Mouse (Mus musculus): ENCODE results near the gene Emc4. TPM values are rescaled to one million over a fixed set of nuclear protein-coding genes. Genes with fewer than 3 reads are reported as not detected.

Gene Emc4
- 97.1 and 106 TPM in 2 replicates for total RNA-seq (2015)
- 73.0 and 77.6 TPM in 2 replicates for total RNA-seq (2017)

DNA sequence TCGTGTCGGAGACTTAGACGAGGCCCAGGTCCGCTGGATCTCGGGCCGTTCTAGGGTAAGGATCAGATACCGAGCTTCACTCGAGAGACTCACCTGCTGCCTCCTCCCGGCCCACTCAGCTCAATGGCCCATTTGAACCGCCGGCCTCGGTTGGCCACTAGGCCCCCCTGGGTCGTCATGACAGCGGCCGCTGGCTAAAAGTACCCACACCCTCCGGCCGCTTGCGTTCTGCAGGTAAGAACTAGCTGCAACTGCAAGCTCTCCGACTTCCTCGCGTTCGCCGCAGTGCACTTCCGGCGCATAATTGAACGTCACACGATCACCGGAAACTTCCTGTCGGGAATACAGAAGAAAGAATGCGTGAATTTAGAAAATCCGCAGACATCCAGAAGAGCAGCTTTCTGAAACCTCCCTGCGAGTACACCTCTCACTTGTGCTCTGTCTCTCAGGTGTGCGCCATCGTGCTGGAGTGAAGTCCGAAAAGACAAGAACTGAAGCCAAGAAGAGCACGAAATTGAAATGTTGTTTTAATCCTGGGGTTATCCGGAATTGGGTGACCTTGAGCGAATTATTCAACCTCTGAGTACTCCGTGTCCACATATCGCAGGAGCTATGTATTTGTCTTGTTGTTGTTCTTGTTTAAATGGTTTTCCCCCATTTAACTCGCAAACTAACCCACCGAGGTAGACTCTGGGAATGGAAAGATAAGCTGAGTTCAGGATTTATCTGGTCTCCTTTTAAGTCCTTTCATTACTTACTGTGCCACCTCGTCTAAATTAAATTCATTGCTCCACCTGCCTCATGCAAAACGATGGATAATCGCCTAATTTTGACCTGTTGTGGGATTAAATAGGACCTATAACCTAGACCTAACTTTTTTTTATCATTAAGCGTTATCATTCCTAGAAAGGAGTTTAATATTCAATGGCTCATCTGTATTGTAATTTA lies at the start of gene Emc4:
Emc4 (minus strand) TSS at position 302 of the 948 bp plus-strand sequence.
- peak; percentile 90 for ATAC-seq (replicated peaks; ENCODE audit: poor library complexity)

DNA sequence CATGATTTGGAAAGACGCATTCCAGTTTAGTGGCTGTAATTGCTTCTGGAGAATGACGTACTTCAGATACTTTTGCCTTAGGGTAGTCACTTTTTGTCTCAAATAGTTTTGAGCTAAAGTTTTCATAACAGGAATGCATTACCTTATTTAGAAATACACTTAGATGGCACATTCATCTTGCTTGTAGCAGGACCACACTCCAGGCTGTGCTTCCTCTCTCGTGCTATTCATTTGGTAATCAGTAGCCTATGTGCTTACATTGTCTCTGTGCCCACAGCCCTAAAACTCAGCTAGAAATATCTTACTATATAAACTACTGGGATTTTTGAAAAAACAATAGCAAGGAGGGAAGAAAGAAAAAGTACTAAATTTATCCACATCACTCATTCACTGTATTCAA lies 39.2 kb upstream of the Emc4 start:
- ATAC-seq (replicated peaks; ENCODE audit: poor library complexity) = no peak

DNA sequence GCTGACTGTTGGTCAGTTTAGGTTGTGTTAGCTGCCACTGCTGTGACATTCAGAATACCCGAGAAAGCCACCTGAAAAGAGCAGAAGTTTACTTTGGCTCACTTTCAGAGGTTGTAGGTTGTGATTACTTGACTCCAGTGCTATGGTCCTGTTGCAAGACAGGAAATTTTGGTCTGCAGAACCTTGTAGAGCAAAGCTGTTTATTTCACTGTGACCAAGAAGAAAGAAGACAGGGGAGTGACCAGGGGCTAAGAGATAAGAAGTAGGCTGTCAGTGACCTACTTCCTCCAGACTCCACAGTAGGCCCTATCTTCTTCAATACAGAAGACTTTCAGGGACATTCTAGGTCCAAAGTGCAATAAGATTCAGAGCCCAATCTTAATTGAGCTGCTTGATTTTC lies 28.8 kb upstream of the Emc4 start:
- ATAC-seq (replicated peaks; ENCODE audit: poor library complexity) = peak; percentile 63

DNA sequence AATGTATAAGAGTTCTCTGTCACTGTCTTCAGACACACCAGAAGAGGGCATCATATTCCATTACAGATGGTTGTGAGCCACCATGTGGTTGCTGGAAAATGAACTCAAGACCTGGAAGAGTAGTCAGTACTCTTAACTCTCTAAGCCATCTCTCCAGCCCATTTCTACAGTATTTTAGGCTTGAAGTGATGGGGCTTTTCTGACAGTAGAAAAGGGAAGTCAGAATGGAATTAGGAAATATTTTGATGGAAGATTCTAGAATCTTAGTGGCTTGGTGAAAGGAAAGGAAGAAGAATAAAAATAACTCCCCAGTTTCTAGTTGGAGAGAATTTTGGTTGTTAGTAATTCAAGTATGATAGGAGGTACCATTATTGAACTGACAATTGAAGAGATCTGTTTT lies 26.1 kb upstream of the Emc4 start:
- peak; percentile 35 for ATAC-seq (replicated peaks; ENCODE audit: poor library complexity)

DNA sequence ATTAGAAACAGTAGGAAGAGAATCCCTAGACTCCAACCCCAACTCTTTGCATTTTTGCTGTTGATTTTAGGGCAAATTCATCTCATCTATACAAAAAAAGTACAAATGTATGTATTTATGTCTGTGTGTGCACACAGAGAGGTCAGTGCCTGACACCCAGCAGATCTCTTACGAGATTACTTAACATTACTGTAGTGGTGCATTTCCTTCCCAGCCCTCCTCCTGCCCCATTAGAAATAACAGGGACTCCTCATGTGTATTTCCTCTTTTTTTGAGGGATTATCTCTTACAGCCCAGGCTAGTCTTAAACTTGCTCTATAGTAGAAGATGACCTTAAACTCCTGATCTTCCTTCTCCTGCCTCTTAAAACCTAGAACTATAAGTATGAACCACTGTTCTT lies 24.9 kb upstream of the Emc4 start:
- ATAC-seq (replicated peaks; ENCODE audit: poor library complexity) = peak; percentile 66

DNA sequence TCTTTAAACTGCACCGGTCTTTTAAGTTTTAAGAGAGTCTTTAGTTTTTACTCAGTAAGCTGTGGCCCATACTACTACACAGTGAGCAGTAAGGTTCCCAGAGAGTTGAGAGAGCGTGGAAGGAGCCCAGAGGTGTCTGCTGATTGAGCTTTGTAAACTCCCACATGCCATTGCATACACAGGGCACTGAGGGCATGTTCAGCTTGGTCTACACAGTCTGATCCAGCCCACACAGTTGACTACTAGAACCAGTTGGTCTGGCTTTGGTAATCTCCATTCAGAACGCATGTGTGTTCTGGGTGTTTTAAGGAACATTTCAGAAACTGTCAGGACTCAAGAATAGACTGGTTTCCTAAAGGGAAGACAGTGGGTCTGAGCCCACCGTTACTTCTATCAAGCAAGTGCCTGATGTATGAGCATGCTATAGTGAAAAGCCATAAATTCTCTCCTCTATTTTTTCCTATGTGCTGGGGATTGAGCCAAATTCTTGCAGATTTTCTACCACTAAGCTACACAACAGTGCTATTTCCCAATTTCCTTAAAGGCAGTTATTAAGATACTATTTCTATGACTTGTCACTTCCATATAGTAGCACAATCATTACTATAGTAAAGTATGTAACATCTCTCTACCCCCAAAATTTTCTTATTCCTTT lies 23.6 kb upstream of the Emc4 start:
- peak; percentile 26 for ATAC-seq (replicated peaks; ENCODE audit: poor library complexity)

DNA sequence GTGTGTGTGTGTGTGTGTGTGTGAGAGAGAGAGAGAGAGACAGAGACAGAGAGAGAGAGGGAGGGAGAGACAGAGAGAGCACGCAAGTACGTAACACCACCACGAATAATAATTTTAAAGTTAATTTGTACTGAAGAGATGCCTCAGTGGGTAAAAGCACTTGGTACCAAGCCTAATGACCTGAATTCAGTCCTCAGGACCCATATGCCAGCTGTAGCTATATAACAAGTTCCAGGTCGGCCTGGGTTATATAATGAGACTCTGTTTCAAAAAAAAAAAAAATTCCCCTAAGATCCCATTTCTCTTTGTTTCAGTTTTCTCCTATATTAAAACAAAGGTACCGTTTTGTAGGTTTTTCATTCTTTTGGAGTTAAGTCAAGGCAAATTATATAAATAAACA lies 23.0 kb upstream of the Emc4 start:
- ATAC-seq (replicated peaks; ENCODE audit: poor library complexity) = no peak

DNA sequence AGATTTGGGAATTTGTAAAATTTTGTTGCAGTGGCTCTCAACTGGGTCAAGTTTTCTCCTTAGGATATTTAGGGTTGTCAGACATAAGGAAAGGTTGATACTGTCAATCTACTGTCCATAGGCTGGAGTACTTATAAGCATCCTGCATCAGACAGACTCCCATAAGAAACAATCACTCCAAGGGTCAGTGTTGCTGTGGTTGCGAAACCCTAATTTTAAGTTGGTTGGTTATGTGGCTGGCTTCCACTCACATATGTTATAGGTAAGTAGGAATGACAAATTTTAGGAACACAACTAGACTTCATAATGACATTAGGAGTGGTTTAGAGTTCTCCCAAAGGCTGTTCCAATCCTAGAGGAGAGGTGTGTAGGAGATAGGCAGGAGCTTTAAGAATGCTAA lies 13.4 kb upstream of the Emc4 start:
- ATAC-seq (replicated peaks; ENCODE audit: poor library complexity) = no peak

DNA sequence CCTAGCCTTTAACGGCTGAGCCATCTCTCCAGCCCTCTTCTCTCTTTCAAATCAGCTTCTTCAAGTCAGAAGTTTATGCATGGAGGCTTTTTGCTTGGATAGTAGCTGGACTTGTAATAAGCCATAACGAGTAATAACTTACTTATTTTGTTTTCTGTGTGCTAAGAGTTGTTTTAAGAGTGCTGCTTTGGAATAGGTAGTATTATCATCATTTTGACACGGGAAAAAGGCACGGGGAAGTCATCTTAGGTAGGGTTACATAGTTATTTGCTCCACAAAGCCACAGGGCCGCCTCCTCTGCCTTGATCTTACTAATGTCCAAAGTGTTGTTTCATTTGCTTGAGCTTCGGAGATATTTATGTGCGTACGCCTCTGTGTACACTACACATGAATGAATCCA lies 12.3 kb upstream of the Emc4 start:
- ATAC-seq (replicated peaks; ENCODE audit: poor library complexity) = no peak

DNA sequence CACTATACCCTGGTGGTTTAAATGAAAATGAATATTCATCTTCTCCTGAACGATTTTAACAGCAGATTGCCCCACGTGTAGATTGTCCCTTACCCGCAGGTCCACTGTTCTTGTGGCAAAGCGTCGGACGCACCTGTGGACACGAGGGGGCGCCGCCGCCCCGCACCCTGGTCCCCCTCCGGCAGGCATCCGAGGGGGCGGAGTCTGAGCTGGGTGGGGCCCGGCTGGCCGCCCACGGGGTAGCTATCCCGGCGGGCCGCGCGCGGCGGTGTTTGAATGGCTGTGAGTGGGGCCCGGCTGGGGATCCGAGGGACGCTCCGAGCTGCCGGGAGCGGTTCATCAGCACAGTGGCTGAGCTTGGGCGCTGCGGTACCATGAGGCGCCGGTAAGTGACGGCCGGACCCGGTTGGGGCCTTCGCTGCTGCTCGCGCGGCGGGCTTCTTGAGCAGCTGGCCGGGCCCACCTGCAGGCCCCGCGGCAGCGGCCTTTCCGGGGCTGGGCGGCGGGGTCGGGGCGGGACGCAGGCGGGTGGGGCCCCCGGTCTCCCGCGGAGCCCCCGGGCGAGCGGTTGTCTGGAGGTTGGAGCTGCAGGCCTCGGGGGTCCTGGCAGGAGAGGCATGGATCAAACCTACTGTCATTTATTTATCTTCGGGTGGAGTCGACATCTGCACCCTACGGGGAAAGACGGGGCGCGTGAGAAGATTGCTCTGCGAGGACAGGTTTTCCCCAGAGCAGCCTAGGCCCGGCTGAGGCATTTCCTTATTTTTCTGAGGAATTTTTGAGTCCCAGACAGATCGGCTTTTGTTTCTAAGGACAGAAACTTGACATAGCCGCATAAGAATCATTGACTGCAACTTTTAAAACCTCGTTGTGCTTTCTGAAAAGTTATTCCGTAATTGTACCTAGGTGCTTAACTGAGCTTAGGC lies 11.4 kb upstream of the Emc4 start, which contains the start of gene Katnbl1:
Katnbl1 (plus strand) TSS at position 239 of the 926 bp plus-strand sequence.
- ATAC-seq (replicated peaks; ENCODE audit: poor library complexity) = peak; percentile 95

DNA sequence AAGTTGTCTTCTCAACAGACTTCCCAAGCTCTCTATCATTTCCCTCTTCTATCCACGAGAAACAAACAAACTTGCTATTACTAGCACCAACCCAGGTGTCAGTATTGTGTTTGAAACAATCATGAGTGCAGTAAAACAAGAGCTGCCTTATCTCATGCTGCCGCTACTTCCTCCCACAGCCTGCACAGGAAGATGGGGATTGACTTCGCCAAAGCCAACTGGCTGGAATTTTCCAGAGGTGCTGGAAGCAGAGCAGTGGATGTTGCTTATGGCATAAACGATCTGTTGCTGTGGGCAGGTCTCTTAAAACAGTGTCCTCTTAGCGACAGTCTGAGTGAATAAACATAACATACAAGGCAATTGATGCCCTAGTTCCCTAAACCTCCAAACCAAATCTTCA lies 6.8 kb upstream of the Emc4 start:
- ATAC-seq (replicated peaks; ENCODE audit: poor library complexity) = 0 out of 2 replicates have a peak, but pooled peaks have one; percentile 12

DNA sequence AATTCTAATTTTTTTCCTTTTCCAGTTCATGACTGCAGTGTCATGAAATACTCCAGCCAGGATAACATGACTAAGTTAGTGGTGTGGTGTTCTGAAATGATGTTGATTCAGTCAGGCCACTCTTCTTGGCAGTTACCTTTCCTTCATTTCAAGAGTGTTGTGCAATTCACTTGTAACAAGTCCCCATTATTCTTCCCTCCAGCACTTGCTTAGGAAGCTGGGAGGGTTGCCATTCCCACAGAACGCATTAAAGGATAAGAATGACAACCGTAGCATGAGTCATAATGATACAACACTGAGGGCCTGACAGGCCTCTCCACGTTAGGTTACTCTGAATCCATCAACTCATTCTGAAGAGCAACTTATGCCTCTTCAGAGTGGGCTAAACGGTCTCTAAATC lies 5.3 kb upstream of the Emc4 start:
- ATAC-seq (replicated peaks; ENCODE audit: poor library complexity) = no peak

DNA sequence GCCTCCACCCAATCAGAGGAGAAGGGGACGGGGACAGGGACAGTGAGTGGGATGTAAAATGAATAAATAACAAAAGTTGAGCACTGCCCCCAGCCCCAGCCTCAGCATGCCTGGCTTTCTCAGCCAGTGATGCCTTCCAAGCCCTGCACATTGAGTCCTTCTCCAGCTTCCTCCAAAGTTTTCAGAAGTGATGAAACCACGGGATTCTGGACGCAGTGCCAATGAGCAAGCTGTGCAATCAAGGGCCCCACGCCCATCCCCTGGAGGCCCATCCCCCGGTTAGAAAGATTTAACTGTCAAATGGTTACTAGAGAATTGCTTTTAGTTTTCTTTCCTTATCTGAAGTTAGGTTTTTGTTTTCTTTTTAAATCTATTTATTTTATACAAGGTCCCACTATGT lies 2.1 kb upstream of the Emc4 start:
- ATAC-seq (replicated peaks; ENCODE audit: poor library complexity) = no peak

DNA sequence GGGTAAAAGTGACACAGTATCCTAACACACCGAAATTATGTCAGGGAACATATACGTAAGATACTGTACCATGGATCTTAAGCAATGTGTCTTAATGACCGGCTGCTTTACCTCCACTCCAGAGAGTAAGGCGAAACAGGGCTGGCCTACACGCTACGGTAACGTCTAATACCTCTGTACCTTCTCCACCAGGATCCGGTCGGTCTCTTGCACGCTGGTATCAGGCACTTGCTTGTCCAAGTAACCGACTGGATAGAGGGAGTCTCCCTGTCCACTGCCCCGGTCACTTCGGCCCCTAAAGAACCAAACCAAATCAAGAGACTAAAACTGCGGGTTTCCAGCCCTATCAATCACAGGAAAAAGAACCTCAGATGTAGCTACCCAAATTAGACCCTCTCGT lies 605 bp downstream of the Emc4 start:
- ATAC-seq (replicated peaks; ENCODE audit: poor library complexity) = peak; percentile 35

DNA sequence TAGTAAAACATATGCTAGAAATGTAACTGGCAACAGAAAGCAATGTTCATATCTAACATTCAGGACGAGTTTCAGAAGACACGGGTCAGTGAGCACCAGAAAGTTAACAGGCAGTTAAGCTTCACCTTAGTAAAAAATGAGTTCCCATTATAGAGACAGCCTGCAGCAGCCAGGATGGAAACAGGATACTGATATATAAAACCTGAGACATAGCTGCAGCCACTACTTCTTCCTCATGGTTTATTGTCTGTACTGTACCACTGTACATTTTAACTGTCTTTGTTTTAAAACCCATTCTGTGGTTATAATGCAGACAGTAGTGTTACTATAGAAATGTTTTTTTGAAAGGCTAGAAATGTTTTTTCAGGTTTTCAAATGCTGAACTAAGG lies 7.1 kb downstream of the Emc4 start:
- no peak for ATAC-seq (replicated peaks; ENCODE audit: poor library complexity)

DNA sequence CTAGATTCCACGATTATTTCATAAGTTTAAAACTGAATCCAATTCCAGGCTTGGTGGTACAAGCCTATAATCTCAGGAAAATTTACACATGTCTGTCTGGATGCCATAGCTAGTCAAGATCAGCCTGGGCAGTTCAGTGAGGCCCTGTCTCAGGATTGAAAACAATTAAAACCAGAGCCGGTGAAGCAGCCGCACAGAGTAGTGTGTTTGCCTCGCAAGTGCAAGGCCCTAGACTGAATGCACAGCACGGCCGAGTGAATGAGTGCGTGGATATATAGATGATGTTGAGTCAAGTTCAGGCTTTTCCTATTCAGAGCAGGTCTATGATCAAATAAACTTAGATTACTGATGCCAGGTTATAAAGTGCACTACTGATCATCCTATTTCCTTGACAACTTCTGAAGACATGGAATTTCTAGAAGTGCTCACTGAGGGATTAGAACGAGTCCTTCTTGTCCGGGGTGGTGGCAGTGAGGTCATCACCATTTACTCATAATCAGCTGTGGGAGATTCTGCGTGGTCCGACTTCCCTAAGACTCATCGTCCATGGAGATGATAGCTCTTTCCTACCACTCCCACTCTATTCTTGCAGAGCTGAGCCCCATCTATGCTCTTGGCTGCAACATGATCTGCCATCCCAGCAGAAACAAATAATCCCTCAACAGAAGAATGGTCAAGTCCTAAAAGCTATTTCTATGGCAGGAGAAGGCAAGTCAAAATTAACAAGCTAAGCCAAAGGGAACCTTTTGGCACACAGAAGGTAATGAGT lies 7.6 kb downstream of the Emc4 start:
- ATAC-seq (replicated peaks; ENCODE audit: poor library complexity) = no peak

DNA sequence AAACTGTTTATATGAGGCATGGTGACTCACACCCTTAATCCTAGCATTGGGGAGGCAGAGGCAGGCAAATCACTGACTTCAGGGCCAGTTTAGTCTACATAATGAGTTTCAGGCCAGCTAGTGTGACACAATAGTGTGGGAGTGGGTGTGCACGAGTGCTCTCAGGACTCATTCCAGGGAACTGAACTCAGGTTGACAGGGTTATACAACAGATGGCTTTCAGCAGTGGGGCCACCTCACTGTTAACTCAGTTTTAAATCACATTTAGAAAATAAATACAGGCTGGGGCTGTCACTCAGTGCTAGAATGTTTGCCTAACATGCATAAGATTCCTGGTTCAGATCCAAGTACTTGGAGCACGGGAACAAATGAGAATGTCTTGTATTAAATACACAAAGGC lies 8.2 kb downstream of the Emc4 start:
- ATAC-seq (replicated peaks; ENCODE audit: poor library complexity) = no peak

DNA sequence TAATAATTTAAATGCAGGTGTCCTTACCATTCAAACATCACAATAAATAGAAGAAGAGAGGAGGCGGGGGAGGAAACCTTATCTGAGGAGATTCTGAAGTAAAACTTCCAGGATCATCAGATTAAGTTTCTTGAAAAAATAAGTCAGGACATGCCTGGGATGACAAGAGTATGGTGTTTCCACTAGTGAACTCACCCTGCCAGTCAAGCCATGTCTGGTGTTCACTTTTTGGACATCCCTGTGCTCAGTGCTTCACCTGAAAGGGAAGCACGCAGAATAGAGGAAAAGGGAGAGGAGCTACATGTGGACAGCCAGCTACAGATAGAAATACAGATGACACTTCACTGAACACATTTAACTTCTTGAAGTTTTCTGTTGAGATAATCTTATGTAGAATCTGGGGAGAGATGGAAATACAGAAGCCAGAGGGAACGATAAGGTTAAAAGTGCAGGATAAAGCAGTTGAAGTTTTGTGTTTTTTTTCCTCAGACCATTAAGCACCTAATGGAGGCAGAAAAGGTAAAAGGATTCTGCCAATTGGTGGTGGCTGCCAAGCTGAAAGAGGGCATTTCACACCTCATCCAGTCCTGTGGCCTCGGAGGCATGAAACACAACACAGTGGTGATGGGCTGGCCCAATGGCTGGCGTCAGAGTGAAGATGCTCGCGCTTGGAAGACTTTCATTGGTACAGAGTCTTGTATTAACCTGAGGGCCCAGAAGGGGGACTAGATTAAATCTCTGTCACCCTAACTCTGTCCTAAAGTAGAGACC lies 14.0 kb downstream of the Emc4 start:
- no peak for ATAC-seq (replicated peaks; ENCODE audit: poor library complexity)

DNA sequence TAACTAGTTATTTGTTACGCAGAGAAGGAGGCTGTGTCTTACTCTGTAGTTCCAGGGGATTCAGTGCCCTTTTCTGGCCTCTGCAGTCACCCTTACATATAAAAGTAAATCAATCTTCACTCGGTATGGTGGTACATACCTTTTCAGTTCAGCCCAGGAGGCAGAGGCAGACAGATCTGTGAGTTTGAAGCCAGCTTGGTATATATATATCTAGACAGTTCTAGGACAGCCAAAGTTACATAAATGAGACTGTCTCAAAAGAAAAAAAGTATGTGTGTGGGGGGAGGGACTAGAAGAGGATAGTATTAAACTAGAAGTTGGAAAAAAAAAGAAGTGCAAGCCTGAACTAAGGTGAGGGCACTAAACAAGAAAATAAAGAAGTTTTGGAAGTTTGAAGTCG lies 19.6 kb downstream of the Emc4 start:
- ATAC-seq (replicated peaks; ENCODE audit: poor library complexity) = no peak

DNA sequence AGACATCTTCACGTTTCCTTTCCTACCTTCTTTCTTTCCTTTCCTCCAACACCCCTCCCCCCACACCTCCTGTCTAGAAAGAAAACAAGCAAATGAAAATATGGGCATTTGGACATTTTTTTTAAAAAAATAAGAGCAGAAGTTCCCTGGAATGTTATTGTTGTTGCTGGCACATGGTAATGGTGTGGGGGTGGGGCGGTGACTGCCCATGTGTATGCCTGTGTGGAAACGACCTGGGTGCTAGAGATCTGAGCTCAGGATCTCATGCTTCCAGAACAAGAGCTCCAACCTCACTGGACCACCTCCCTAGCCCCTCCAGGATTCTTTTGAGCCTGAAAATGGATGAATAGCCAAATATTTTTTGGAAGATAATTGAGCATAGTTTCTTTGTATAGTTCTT lies 26.7 kb downstream of the Emc4 start:
- ATAC-seq (replicated peaks; ENCODE audit: poor library complexity) = no peak
